Mouse (Mus musculus) ES-Bruce4 (cell line): ENCODE data around the gene Gps1. TPM values are rescaled to one million over a fixed set of nuclear protein-coding genes. Genes with fewer than 3 reads are reported as not detected.
A peak's percentile ranks its signal among the peaks of the same experiment; 100 is the strongest.

Experiments
- H3K27ac ChIP-seq: 2 replicates; pipeline ENCODE4 v1.5.1; 2012; ENCODE audit warnings: low read length, inconsistent platforms; ENCODE audit not compliant: insufficient read depth
- H3K27me3 ChIP-seq: 2 replicates; pipeline ENCODE4 v1.6.1; 2012; ENCODE audit warnings: mild to moderate bottlenecking, low read length, inconsistent platforms; ENCODE audit not compliant: control insufficient read depth, poor library complexity, insufficient read depth, severe bottlenecking
- H3K36me3 ChIP-seq: 2 replicates; pipeline ENCODE4 v1.6.1; 2012; ENCODE audit warnings: inconsistent platforms, mild to moderate bottlenecking, low read length, moderate library complexity; ENCODE audit not compliant: control insufficient read depth, poor library complexity, insufficient read depth, severe bottlenecking
- H3K4me1 ChIP-seq: one replicate; pipeline ENCODE4 v1.8.1; 2011; ENCODE audit warnings: low read length; ENCODE audit not compliant: control insufficient read depth, insufficient read depth
- H3K4me3 ChIP-seq: 2 replicates; pipeline ENCODE4 v1.5.1; 2011; ENCODE audit warnings: low read depth, mild to moderate bottlenecking, low read length
- H3K9ac ChIP-seq: 2 replicates; pipeline ENCODE4 v1.6.1; 2012; ENCODE audit warnings: low read depth, mild to moderate bottlenecking, inconsistent platforms; ENCODE audit not compliant: poor library complexity, severe bottlenecking
- H3K9me3 ChIP-seq: replicated peaks from 2 replicates; pipeline ENCODE4 v1.6.1; 2012; ENCODE audit warnings: mild to moderate bottlenecking, low read length, inconsistent platforms; ENCODE audit not compliant: control insufficient read depth, poor library complexity, insufficient read depth, severe bottlenecking
- CTCF ChIP-seq: IDR thresholded peaks from one replicate; pipeline ENCODE4 v1.8.1; 2011; ENCODE audit warnings: low read depth, low read length
- EP300 ChIP-seq: IDR thresholded peaks from 2 replicates; pipeline ENCODE4 v1.6.1; 2011; ENCODE audit warnings: low read depth, low read length; ENCODE audit not compliant: insufficient read depth
- POLR2A ChIP-seq: IDR thresholded peaks from one replicate; pipeline ENCODE4 v1.8.1; 2011; ENCODE audit warnings: low read length; ENCODE audit not compliant: insufficient read depth
- polyA plus RNA-seq: library from polyadenylated mRNA; stranded (reverse); fragments of >200 nt; gene quantifications from 2 replicates; pipeline ENCODE4 v1.2.4, GENCODE M21; 2011; ENCODE audit warnings: low read depth; ENCODE audit not compliant: missing spikeins, insufficient read depth, insufficient read length

Gene Gps1
- polyA plus RNA-seq, 1 experiment: 92.0 TPM

GRCm38 (mm10) chr11:120818251-120818650, 34.2 kb downstream of the Gps1 start:
- H3K36me3 ChIP-seq: peaks cover 88% of the 10 kb centered on the region
- TF ChIP-seq EP300 (no peak), CTCF (no peak), POLR2A (no peak)
- no peaks in the 10 kb centered on the region for H3K9me3 ChIP-seq
- no peak overlapping the region for H3K9ac ChIP-seq
- H3K4me1 ChIP-seq: peaks cover 3% of the 10 kb centered on the region
- H3K27me3 ChIP-seq: no peaks in the 10 kb centered on the region
- no peak overlapping the region for H3K27ac ChIP-seq
- H3K4me3 ChIP-seq: no peak overlapping the region

GRCm38 (mm10) chr11:120819556-120819955, 35.5 kb downstream of the Gps1 start:
- TF ChIP-seq POLR2A (no peak), EP300 (no peak), CTCF (no peak)

GRCm38 (mm10) chr11:120820546-120820945, 36.5 kb downstream of the Gps1 start:
- no peak overlapping the region for H3K9ac ChIP-seq
- H3K27ac ChIP-seq: no peak overlapping the region
- TF ChIP-seq EP300 (no peak), POLR2A (no peak), CTCF (no peak)
- peaks cover 66% of the 10 kb centered on the region for H3K36me3 ChIP-seq
- peaks cover 3% of the 10 kb centered on the region for H3K4me1 ChIP-seq
- H3K27me3 ChIP-seq: no peaks in the 10 kb centered on the region
- no peaks in the 10 kb centered on the region for H3K9me3 ChIP-seq
- H3K4me3 ChIP-seq: no peak overlapping the region

More at GRCm38 (mm10) chr11:120819556-120819955, 35.5 kb downstream of the Gps1 start:
- Histone ChIP-seq H3K4me3 (no peak overlapping the region), H3K27ac (no peak overlapping the region), H3K4me1 (peaks cover 3% of the 10 kb centered on the region), H3K36me3 (peaks cover 75% of the 10 kb centered on the region), H3K9ac (no peak overlapping the region), H3K9me3 (no peaks in the 10 kb centered on the region), H3K27me3 (no peaks in the 10 kb centered on the region)

GRCm38 (mm10) chr11:120821076-120821922, 37.2 kb downstream of the Gps1 start:
- no peak overlapping the region for H3K27ac ChIP-seq
- peaks cover 58% of the 10 kb centered on the region for H3K36me3 ChIP-seq
- H3K9me3 ChIP-seq: no peaks in the 10 kb centered on the region
- no peak overlapping the region for H3K4me3 ChIP-seq
- no peaks in the 10 kb centered on the region for H3K27me3 ChIP-seq
- peaks cover 8% of the 10 kb centered on the region for H3K4me1 ChIP-seq
- 0 out of 2 replicates have a peak overlapping the region, but pooled peaks have one; percentile 76 for H3K9ac ChIP-seq
- TF ChIP-seq CTCF (no peak), POLR2A (no peak), EP300 (no peak)

GRCm38 (mm10) chr11:120822321-120822720, 38.2 kb downstream of the Gps1 start:
- Histone ChIP-seq H3K27me3 (no peaks in the 10 kb centered on the region), H3K36me3 (peaks cover 48% of the 10 kb centered on the region), H3K4me1 (peaks cover 9% of the 10 kb centered on the region), H3K9ac (peak overlapping the region; percentile 76), H3K4me3 (peak overlapping the region; percentile 86), H3K27ac (no peak overlapping the region), H3K9me3 (no peaks in the 10 kb centered on the region)
- TF ChIP-seq CTCF (no peak), EP300 (no peak), POLR2A (no peak)

- Histone ChIP-seq H3K4me3 (peak overlapping the region; percentile 86), H3K36me3 (peaks cover 42% of the 10 kb centered on the region), H3K4me1 (peaks cover 9% of the 10 kb centered on the region), H3K9ac (peak overlapping the region; percentile 76), H3K27me3 (no peaks in the 10 kb centered on the region), H3K9me3 (no peaks in the 10 kb centered on the region), H3K27ac (peak overlapping the region; percentile 10; the same call in 1 of the 2 replicates)
- TF ChIP-seq POLR2A (no peak), EP300 (no peak)
These were observed 38.9 kb downstream of the Gps1 start for GRCm38 (mm10) chr11:120822831-120823550.
